Mouse (Mus musculus) lung, postnatal 4 days (tissue): ENCODE measurements at regions not wholly inside any gene's neighbourhood (a gene's known extent, or its start where the extent isn't known, plus 50 kb on each side); places are given as distances from the start of the nearest gene placed in this dataset.

Experiments used
- DNase-seq, 2 experiments: peaks; one replicate each; pipeline ENCODE4 v3.0.0; 2021

- no peak for DNase-seq
Observed at GRCm38 (mm10) chr1:184535691-184536090, 196.7 kb downstream of the Hlx start.

- no peak for DNase-seq
Observed at GRCm38 (mm10) chr1:184534511-184534910, 197.9 kb downstream of the Hlx start.

- no peak for DNase-seq
Observed at GRCm38 (mm10) chr1:184533870-184534269, 198.5 kb downstream of the Hlx start.

- no peak for DNase-seq
Observed at GRCm38 (mm10) chr1:184532488-184533055, 199.8 kb downstream of the Hlx start.

- DNase-seq, result no peak
Observed at GRCm38 (mm10) chr1:184530606-184531320, 201.7 kb downstream of the Hlx start.

GRCm38 (mm10) chr1:184525740-184526139, 206.7 kb downstream of the Hlx start:
- no peak for DNase-seq

- DNase-seq, result peak in 1 of 2 experiments; percentile 40
Observed at GRCm38 (mm10) chr1:184519551-184519950, 212.9 kb downstream of the Hlx start.

- DNase-seq, result no peak
Observed at GRCm38 (mm10) chr1:184504663-184505062, 227.8 kb downstream of the Hlx start.

GRCm38 (mm10) chr1:184503827-184504355, 228.5 kb downstream of the Hlx start:
- DNase-seq, result peak; percentile 61 to 73

GRCm38 (mm10) chr1:184500702-184501101, 231.7 kb downstream of the Hlx start:
- DNase-seq, result peak in 1 of 2 experiments; percentile 53

GRCm38 (mm10) chr1:184498909-184499525, 233.4 kb downstream of the Hlx start:
- DNase-seq, result peak; percentile 65 to 83

- no peak for DNase-seq
Observed at GRCm38 (mm10) chr1:184497007-184497406, 235.4 kb downstream of the Hlx start.

GRCm38 (mm10) chr1:184493811-184494210, 238.6 kb downstream of the Hlx start:
- DNase-seq, result no peak

GRCm38 (mm10) chr1:184492115-184492514, 240.3 kb downstream of the Hlx start:
- no peak for DNase-seq

GRCm38 (mm10) chr1:184491252-184491651, 241.2 kb downstream of the Hlx start:
- DNase-seq, result no peak

- no peak for DNase-seq
Observed at GRCm38 (mm10) chr1:184487409-184487808, 245.0 kb downstream of the Hlx start.

GRCm38 (mm10) chr1:184484801-184485200, 247.6 kb downstream of the Hlx start:
- DNase-seq, result no peak

GRCm38 (mm10) chr1:184483371-184483770, 249.0 kb downstream of the Hlx start:
- peak in 1 of 2 experiments; percentile 57 for DNase-seq

GRCm38 (mm10) chr1:184482026-184482425, 250.4 kb downstream of the Hlx start:
- DNase-seq, result no peak

- DNase-seq, result peak in 1 of 2 experiments; percentile 19
Observed at GRCm38 (mm10) chr1:184480571-184481220, 251.7 kb downstream of the Hlx start.

- DNase-seq, result peak in 1 of 2 experiments; percentile 52
Observed at GRCm38 (mm10) chr1:184478006-184478405, 254.4 kb downstream of the Hlx start.

GRCm38 (mm10) chr1:184462481-184463124, 269.8 kb downstream of the Hlx start:
- no peak for DNase-seq

GRCm38 (mm10) chr1:184461411-184461810, 271.0 kb downstream of the Hlx start:
- no peak for DNase-seq
